Mouse (Mus musculus) cortical plate, adult 2 months (tissue): ENCODE measurements around the gene Prl6a1.

Source experiments
- CTCF ChIP-seq: fragments of 200-500 bp; IDR thresholded peaks from 2 replicates; pipeline ENCODE4 v1.5.1; 2011; ENCODE audit warnings: mild to moderate bottlenecking, control low read depth, low read length; ENCODE audit not compliant: insufficient read depth; ENCODE audit errors: extremely low read depth
- POLR2A ChIP-seq: fragments of 200-500 bp; IDR thresholded peaks from 2 replicates; pipeline ENCODE4 v1.6.1; 2011; ENCODE audit warnings: mild to moderate bottlenecking, low read length, control low read depth; ENCODE audit not compliant: insufficient read depth; ENCODE audit errors: extremely low read depth

GRCm38 (mm10) chr13:27334989-27335388 lies 22.6 kb downstream of the Prl6a1 start:
- TF ChIP-seq CTCF (no peak), POLR2A (no peak)
